Mouse (Mus musculus): Measurements from ENCODE around the gene Cd200r4.

DNA sequence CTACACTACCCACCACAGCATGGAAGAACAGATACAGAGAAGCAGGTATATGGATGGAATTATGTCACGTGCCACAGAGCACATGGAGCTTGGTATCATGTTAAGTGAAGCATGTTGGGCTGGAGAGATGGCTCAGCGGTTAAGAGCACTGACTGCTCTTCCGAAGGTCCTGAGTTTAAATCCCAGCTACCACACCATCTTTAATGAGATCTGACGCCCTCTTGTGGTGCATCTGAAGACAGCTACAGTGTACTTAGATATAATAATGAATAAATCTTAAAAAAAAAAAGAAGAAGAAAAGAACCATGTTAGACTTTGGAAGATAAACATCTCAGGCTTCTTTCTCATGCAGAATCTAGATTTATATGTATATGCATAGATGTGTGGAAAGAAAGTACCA, 30.8 kb upstream of the Cd200r4 start:
- TF ChIP-seq CTCF (IDR thresholded peaks at IDR 0.05; ENCODE audit: low read depth) (no peak), EP300 (optimal IDR thresholded peaks at IDR 0.05) (no peak)
